Comparison of ENCODE assay signal across 9 mouse cellular contexts in the genomic region with DNA sequence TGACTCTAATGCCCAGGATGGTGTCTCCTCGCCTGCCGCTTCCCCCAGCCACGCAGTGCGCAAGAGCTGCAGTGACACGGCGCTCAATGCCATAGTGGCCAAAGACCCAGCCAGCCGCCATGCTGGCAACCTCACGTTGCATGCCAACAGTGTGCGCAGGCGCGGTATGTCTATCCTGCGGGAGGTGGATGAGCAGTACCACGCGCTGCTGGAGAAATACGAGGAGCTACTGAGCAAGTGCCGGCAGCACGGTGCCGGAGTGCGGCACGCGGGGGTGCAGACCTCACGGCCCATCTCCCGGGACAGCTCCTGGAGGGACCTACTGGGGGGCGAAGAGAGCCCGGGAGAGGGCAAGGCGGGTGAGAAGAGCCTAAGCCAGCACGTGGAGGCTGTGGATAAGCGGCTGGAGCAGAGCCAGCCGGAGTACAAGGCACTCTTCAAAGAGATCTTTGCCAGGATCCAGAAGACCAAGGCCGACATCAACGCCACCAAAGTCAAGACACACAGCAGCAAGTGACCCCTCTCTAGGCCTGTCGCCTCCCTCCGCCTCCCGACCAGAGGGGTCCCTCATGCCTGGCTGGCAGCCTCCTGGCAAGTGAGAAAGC. TPM values are rescaled to one million over a fixed set of nuclear protein-coding genes. Genes with fewer than 3 reads are reported as not detected.
A peak's percentile ranks its signal among the peaks of the same experiment; 100 is the strongest.
DNase-seq lines count a peak whose midpoint lies in the region; ATAC-seq and TF ChIP-seq lines count a peak whose summit lies in the region.
"Had no signal": no experiment of that assay in that cellular context is flagged by ENCODE, and none has a peak within 500 bp of the region (broad histone marks: within the 10 kb centered on the region; RNA-seq: fewer than 3 reads in every experiment).

No protein-coding gene starts in this region.

- H3K36me3 ChIP-seq in kidney, adult 2 months (ENCODE audit: control insufficient read depth, insufficient read depth, low read length) = no peaks in the 10 kb centered on the region
- no peaks in the 10 kb centered on the region; the same call in 1 of the 2 replicates for H3K36me3 ChIP-seq in liver, postnatal 0 days (replicated peaks; ENCODE audit: insufficient read depth, low read length)

- no peak for TF ChIP-seq POLR2A in kidney, adult 2 months (IDR thresholded peaks at IDR 0.05; ENCODE audit: low read depth, low read length)

- no peak overlapping the region for H3K27ac ChIP-seq in kidney, adult 2 months (ENCODE audit: insufficient read depth, low read depth, low read length)
- no peak overlapping the region for H3K27ac ChIP-seq in liver, postnatal 0 days (ENCODE audit: low read depth)

- ATAC-seq in liver, postnatal 0 days = peak; percentile 53; the same call in 1 of the 2 replicates

- DNase-seq in kidney, adult 2 months = no peak
- DNase-seq in kidney, adult 9 months = no peak
- peak; percentile 60 to 63 for DNase-seq in adrenal gland, postnatal 36 days
- peak; percentile 74 to 79 for DNase-seq in cerebellum, postnatal 36 days
- DNase-seq in liver, postnatal 0 days = peak; percentile 35
- DNase-seq in right cerebral cortex, postnatal 14 days = no peak
- no peak for DNase-seq in layer of hippocampus, adult 9-10 months (ENCODE audit: low spot score)
- no peak for DNase-seq in thymus, adult 18-20 months

- WGBS in kidney, adult 2 months = 71% methylated on average over 34 of the region's 34 CpGs
- 64% methylated on average over 34 of the region's 34 CpGs for WGBS in liver, postnatal 0 days (ENCODE audit: insufficient replicate concordance)

- no peaks in the 10 kb centered on the region for H3K27me3 ChIP-seq in kidney, adult 2 months (replicated peaks; ENCODE audit: control insufficient read depth, insufficient read depth, low read length)
- H3K27me3 ChIP-seq in liver, postnatal 0 days (ENCODE audit: insufficient read depth, low read length) = no peaks in the 10 kb centered on the region

- H3K4me1 ChIP-seq in kidney, adult 2 months (ENCODE audit: control insufficient read depth, insufficient read depth, low read length) = no peaks in the 10 kb centered on the region
- H3K4me1 ChIP-seq in liver, postnatal 0 days (ENCODE audit: insufficient read depth) = no peaks in the 10 kb centered on the region

- H3K9me3 ChIP-seq in liver, postnatal 0 days (ENCODE audit: low read length) = no peaks in the 10 kb centered on the region

- H3K9ac ChIP-seq in liver, postnatal 0 days (replicated peaks) = no peak overlapping the region

- no peak for TF ChIP-seq EP300 in liver, postnatal 0 days (IDR thresholded peaks at IDR 0.05; ENCODE audit: low read depth)

- TF ChIP-seq CTCF in kidney, adult 2 months (conservative IDR thresholded peaks at IDR 0.05; ENCODE audit: insufficient read depth, insufficient read length, low read depth, low read length) = no peak
- no peak for TF ChIP-seq CTCF in liver, postnatal 0 days (IDR thresholded peaks at IDR 0.05; ENCODE audit: low read depth)

- peak overlapping the region; percentile 5; the same call in 1 of the 2 replicates for H3K4me3 ChIP-seq in kidney, adult 2 months (ENCODE audit: insufficient read depth, low read depth, low read length)
- H3K4me3 ChIP-seq in liver, postnatal 0 days (ENCODE audit: low read depth, low read length) = peak overlapping the region; percentile 13
- H3K4me3 ChIP-seq: erythroblast, embryonic 14.5 days had no signal

- peak overlapping the region; percentile 61 for H3K4me2 ChIP-seq in liver, postnatal 0 days (ENCODE audit: low read depth, low read length)

RNA-seq across cellular contexts. Expression of a gene that starts 9.7 kb away (rescaled TPM):
- 145 and 146 TPM in 2 replicates for polyA plus RNA-seq in kidney, adult 2 months (2012; rRNA removed)
- 100 to 1,000 TPM; 147 to 162 TPM for total RNA-seq in adrenal gland, postnatal 36 days (2021)
- polyA plus RNA-seq in liver, postnatal 0 days (2015; fragmentation: Nextera tagmentation; extraction: Ambion mirVana) = 88.0 and 91.6 TPM in 2 replicates

RNA-seq across cellular contexts. Expression of a gene that starts 12.1 kb away (rescaled TPM):
- polyA plus RNA-seq in kidney, adult 2 months (2012; rRNA removed) = 5.3 and 5.6 TPM in 2 replicates
- total RNA-seq in adrenal gland, postnatal 36 days (2021) = 100 to 1,000 TPM in 1 of 2 experiments, 10 to 100 TPM in 1; 82.1 to 136 TPM
- polyA plus RNA-seq in liver, postnatal 0 days (2015; fragmentation: Nextera tagmentation; extraction: Ambion mirVana) = 1.3 and 1.5 TPM in 2 replicates

RNA-seq across cellular contexts. Expression of a gene that starts 25.9 kb away (rescaled TPM):
- 296 and 478 TPM in 2 replicates for polyA plus RNA-seq in kidney, adult 2 months (2012; rRNA removed)
- 100 to 1,000 TPM; 567 to 597 TPM for total RNA-seq in adrenal gland, postnatal 36 days (2021)
- 857 and 872 TPM in 2 replicates for polyA plus RNA-seq in liver, postnatal 0 days (2015; fragmentation: Nextera tagmentation; extraction: Ambion mirVana)

RNA-seq across cellular contexts. Expression of a gene that starts 26.1 kb away (rescaled TPM):
- polyA plus RNA-seq in kidney, adult 2 months (2012; rRNA removed) = 35.4 and 37.8 TPM in 2 replicates
- 10 to 100 TPM; 43.8 to 70.0 TPM for total RNA-seq in adrenal gland, postnatal 36 days (2021)
- polyA plus RNA-seq in liver, postnatal 0 days (2015; fragmentation: Nextera tagmentation; extraction: Ambion mirVana) = 5.4 and 6.3 TPM in 2 replicates

RNA-seq across cellular contexts. Expression of a gene that starts 26.3 kb away (rescaled TPM):
- polyA plus RNA-seq in kidney, adult 2 months (2012; rRNA removed) = 5.4 and 6.1 TPM in 2 replicates
- 10 to 100 TPM; 16.2 to 38.1 TPM for total RNA-seq in adrenal gland, postnatal 36 days (2021)
- polyA plus RNA-seq in liver, postnatal 0 days (2015; fragmentation: Nextera tagmentation; extraction: Ambion mirVana) = 1.1 and 1.2 TPM in 2 replicates
- polyA plus RNA-seq: erythroblast, embryonic 14.5 days had no signal

Comparison
In these comparisons a context has a peak if more than half of its experiments do, and no peak if none do; other contexts are left out.
1. DNase-seq: peak in adrenal gland, postnatal 36 days (2 of 2), cerebellum, postnatal 36 days (2 of 2) and liver, postnatal 0 days (single experiment); none in kidney, adult 2 months (single experiment), kidney, adult 9 months (single experiment), right cerebral cortex, postnatal 14 days (single experiment), layer of hippocampus, adult 9-10 months (single experiment) and thymus, adult 18-20 months (0 of 2).